Comparison of ENCODE assay signal across 1 mouse cellular context in the genomic region with DNA sequence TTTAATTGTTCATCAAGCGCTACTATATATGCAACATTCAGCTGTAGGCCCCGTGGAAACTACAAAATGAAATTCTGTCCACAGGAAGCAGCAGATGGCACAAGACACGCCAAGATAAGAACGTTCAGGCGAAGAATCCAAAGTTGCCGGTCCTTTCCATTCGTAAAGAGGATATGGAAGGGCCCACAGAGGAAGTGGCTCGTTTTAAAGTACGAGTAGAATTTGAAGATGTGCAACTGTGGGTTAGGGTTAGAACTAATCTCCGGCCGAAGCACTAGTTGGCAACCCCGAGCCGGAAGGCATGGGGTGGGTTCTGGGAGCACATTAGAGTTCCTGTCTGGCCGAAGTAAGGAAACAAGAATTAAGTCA.
TF ChIP-seq lines count a peak whose summit lies in the region.

No protein-coding gene starts in this region.

TF ChIP-seq in MEL, 35 proteins besides CTCF, POLR2A, EP300 and RAD21:
- TF ChIP-seq BHLHE40 (IDR thresholded peaks at IDR 0.05; ENCODE audit: borderline replicate concordance, low read depth, low read length) (peak; percentile 45; the same call in 1 of the 2 replicates), POLR2AphosphoS5 (IDR thresholded peaks at IDR 0.05; ENCODE audit: borderline replicate concordance, low read depth, low read length) (no peak), TBP (IDR thresholded peaks at IDR 0.05; ENCODE audit: low read depth, low read length) (peak; percentile 75), ZMIZ1 (IDR thresholded peaks at IDR 0.05; ENCODE audit: low read depth, low read length) (no peak; the same call in none of the 2 replicates), MYC (IDR thresholded peaks at IDR 0.05; ENCODE audit: low read depth, low read length) (peak; percentile 71; the same call in 1 of the 2 replicates), ZKSCAN1 (IDR thresholded peaks at IDR 0.05; ENCODE audit: low read depth, low read length) (no peak), ELF1 (IDR thresholded peaks at IDR 0.05; ENCODE audit: low read depth, low read length) (peak; percentile 59; the same call in 1 of the 2 replicates), NRF1 (IDR thresholded peaks at IDR 0.05; ENCODE audit: insufficient read depth, low read depth, low read length, poor library complexity, severe bottlenecking) (no peak), TCF12 (IDR thresholded peaks at IDR 0.05; ENCODE audit: low read depth, low read length) (peak; percentile 66), NELFE (IDR thresholded peaks at IDR 0.05; ENCODE audit: low read depth, low read length) (peak; percentile 61; the same call in 1 of the 2 replicates), JUND (IDR thresholded peaks at IDR 0.05; ENCODE audit: low read depth, low read length) (0 out of 2 replicates have a peak, but pooled peaks have one; percentile 52), SIN3A (IDR thresholded peaks at IDR 0.05; ENCODE audit: low read length) (peak; percentile 84), TAL1 (IDR thresholded peaks at IDR 0.05; ENCODE audit: low read length) (peak; percentile 92), UBTF (IDR thresholded peaks at IDR 0.05; ENCODE audit: borderline replicate concordance, insufficient read depth, low read depth, low read length) (0 out of 2 replicates have a peak, but pooled peaks have one; percentile 5), GATA1 (IDR thresholded peaks at IDR 0.05; ENCODE audit: low read depth, low read length) (peak; percentile 88), MXI1 (IDR thresholded peaks at IDR 0.05; ENCODE audit: low read depth, low read length) (0 out of 2 replicates have a peak, but pooled peaks have one; percentile 59), ETS1 (IDR thresholded peaks at IDR 0.05; ENCODE audit: low read depth, low read length) (peak; percentile 72), POLR2AphosphoS2 (IDR thresholded peaks at IDR 0.05; ENCODE audit: low read length) (0 out of 2 replicates have a peak, but pooled peaks have one; percentile 39), CHD1 (IDR thresholded peaks at IDR 0.05; ENCODE audit: low read depth, low read length) (peak; percentile 94), USF2 (IDR thresholded peaks at IDR 0.05; ENCODE audit: borderline replicate concordance in 1 of 2, insufficient read depth in 1 of 2, low read depth in 1 of 2, low read length in 2 of 2) (no peak)
TF ChIP-seq in MEL: peak in this region for 15.
